Mouse (Mus musculus) kidney, postnatal 0 days (tissue): ENCODE measurements at regions not wholly inside any gene's neighbourhood (a gene's known extent, or its start where the extent isn't known, plus 50 kb on each side); places are given as distances from the start of the nearest gene placed in this dataset.

ENCODE experiments used
- ATAC-seq: fragments of 200-750 bp; cut with Nextera tagmentation; replicated peaks from 2 replicates; pipeline ENCODE4 v1.8.0; 2017; ENCODE audit warnings: low read depth, moderate number of reproducible peaks, moderate TSS enrichment, moderate library complexity; ENCODE audit not compliant: low FRiP score
- DNase-seq: peaks from one replicate; pipeline ENCODE4 v3.0.0-alpha.2; 2016; ENCODE audit warnings: low spot score
- H3K27ac ChIP-seq: fragments of 300-500 bp; sonication (generic); 2 replicates; pipeline ENCODE4 v1.5.1; 2014; ENCODE audit warnings: mild to moderate bottlenecking
- H3K27me3 ChIP-seq: fragments of 300-500 bp; sonication (generic); 2 replicates; pipeline ENCODE4 v1.6.1; 2014; ENCODE audit warnings: low read length, mixed read lengths; ENCODE audit not compliant: insufficient read depth
- H3K36me3 ChIP-seq: fragments of 300-500 bp; sonication (generic); 2 replicates; pipeline ENCODE4 v1.6.1; 2014; ENCODE audit warnings: low read length, mixed read lengths; ENCODE audit not compliant: insufficient read depth
- H3K4me1 ChIP-seq: fragments of 300-500 bp; sonication (generic); replicated peaks from 2 replicates; pipeline ENCODE4 v1.6.1; 2014; ENCODE audit warnings: antibody characterized with exemption, low read length, mixed read lengths; ENCODE audit not compliant: insufficient read depth
- H3K4me2 ChIP-seq: fragments of 300-500 bp; sonication (generic); 2 replicates; pipeline ENCODE4 v1.6.1; 2014; ENCODE audit warnings: mild to moderate bottlenecking, low read length, moderate library complexity, mixed read lengths
- H3K4me3 ChIP-seq: fragments of 300-500 bp; sonication (generic); replicated peaks from 2 replicates; pipeline ENCODE4 v1.5.1; 2014; ENCODE audit warnings: low read depth, low read length
- H3K9ac ChIP-seq: fragments of 300-500 bp; sonication (generic); 2 replicates; pipeline ENCODE4 v1.6.1; 2014; ENCODE audit warnings: low read depth, low read length
- H3K9me3 ChIP-seq: fragments of 300-500 bp; sonication (generic); replicated peaks from 2 replicates; pipeline ENCODE4 v1.6.1; 2016; ENCODE audit warnings: low read length, inconsistent platforms, mixed read lengths
- CTCF ChIP-seq: IDR thresholded peaks from 2 replicates; pipeline ENCODE4 v1.5.1; 2016; ENCODE audit warnings: antibody characterized with exemption, low read depth, mild to moderate bottlenecking, moderate library complexity
- WGBS: fragments of 180-500 bp; shearing (Covaris S2); extraction: QIAGEN DNeasy Blood & Tissue Kit; methylation state at CpG from one replicate; pipeline ENCODE4 v1.1.7; 2014; 5-methylcytosine and 5-hydroxymethylcytosine counted together

GRCm38 (mm10) chr1:61233476-61234297 lies 256.0 kb downstream of the Icos start:
- peak; percentile 16; the same call in 1 of the 2 replicates for TF ChIP-seq CTCF
- Histone ChIP-seq H3K27ac (no peak overlapping the region), H3K36me3 (no peaks in the 10 kb centered on the region), H3K9me3 (no peaks in the 10 kb centered on the region), H3K27me3 (no peaks in the 10 kb centered on the region), H3K4me2 (peak overlapping the region; percentile 48), H3K4me1 (0 out of 2 replicates have a peak, but pooled peaks cover 3% of the 10 kb centered on the region), H3K9ac (no peak overlapping the region), H3K4me3 (0 out of 2 replicates have a peak overlapping the region, but pooled peaks have one; percentile 6)
- DNase-seq (peak; percentile 65), ATAC-seq (peak; percentile 75; the same call in 1 of the 2 replicates)
- WGBS, result 10% methylated on average over 10 of the region's 10 CpGs

- no peak for TF ChIP-seq CTCF
- Histone ChIP-seq H3K9me3 (no peaks in the 10 kb centered on the region), H3K4me1 (0 out of 2 replicates have a peak, but pooled peaks cover 3% of the 10 kb centered on the region), H3K36me3 (no peaks in the 10 kb centered on the region), H3K27ac (no peak overlapping the region), H3K9ac (no peak overlapping the region), H3K27me3 (no peaks in the 10 kb centered on the region), H3K4me2 (peak overlapping the region; percentile 48), H3K4me3 (0 out of 2 replicates have a peak overlapping the region, but pooled peaks have one; percentile 6)
- WGBS, result 17% methylated on average over 1 of the region's 1 CpGs
- DNase-seq (no peak), ATAC-seq (no peak)
Measured at GRCm38 (mm10) chr1:61234298-61234682, 256.6 kb downstream of the Icos start.

GRCm38 (mm10) chr1:61236511-61236910 lies 258.8 kb downstream of the Icos start:
- WGBS, result 74% methylated on average over 2 of the region's 2 CpGs
- TF ChIP-seq CTCF, result no peak
- Histone ChIP-seq H3K9ac (no peak overlapping the region), H3K27me3 (no peaks in the 10 kb centered on the region), H3K27ac (no peak overlapping the region), H3K36me3 (no peaks in the 10 kb centered on the region), H3K4me3 (no peak overlapping the region), H3K9me3 (no peaks in the 10 kb centered on the region), H3K4me2 (no peak overlapping the region), H3K4me1 (0 out of 2 replicates have a peak, but pooled peaks cover 3% of the 10 kb centered on the region)
- DNase-seq (no peak), ATAC-seq (no peak)

- no peaks in the 10 kb centered on the region for H3K27me3 ChIP-seq
- 95% methylated on average over 3 of the region's 3 CpGs for WGBS
Measured at GRCm38 (mm10) chr1:61238668-61239067, 260.9 kb downstream of the Icos start.

GRCm38 (mm10) chr1:61257561-61257960 lies 279.8 kb downstream of the Icos start:
- Histone ChIP-seq H3K4me1 (no peaks in the 10 kb centered on the region), H3K9me3 (no peaks in the 10 kb centered on the region), H3K27ac (no peak overlapping the region), H3K27me3 (no peaks in the 10 kb centered on the region), H3K4me2 (no peak overlapping the region), H3K4me3 (no peak overlapping the region), H3K9ac (no peak overlapping the region), H3K36me3 (no peaks in the 10 kb centered on the region)
- no peak for DNase-seq
- ATAC-seq, result no peak
- TF ChIP-seq CTCF, result no peak

More at GRCm38 (mm10) chr1:61238668-61239067, 260.9 kb downstream of the Icos start:
- Histone ChIP-seq H3K4me2 (no peak overlapping the region), H3K9me3 (no peaks in the 10 kb centered on the region), H3K36me3 (no peaks in the 10 kb centered on the region), H3K4me1 (0 out of 2 replicates have a peak, but pooled peaks cover 3% of the 10 kb centered on the region), H3K9ac (no peak overlapping the region), H3K4me3 (no peak overlapping the region), H3K27ac (no peak overlapping the region)
- no peak for ATAC-seq
- no peak for TF ChIP-seq CTCF
- no peak for DNase-seq

- no peaks in the 10 kb centered on the region for H3K27me3 ChIP-seq
- H3K4me2 ChIP-seq, result no peak overlapping the region
- H3K36me3 ChIP-seq, result no peaks in the 10 kb centered on the region
- no peak for ATAC-seq
- TF ChIP-seq CTCF, result no peak
- no peak overlapping the region for H3K4me3 ChIP-seq
- H3K9ac ChIP-seq, result no peak overlapping the region
- H3K9me3 ChIP-seq, result no peaks in the 10 kb centered on the region
- DNase-seq, result no peak
- H3K4me1 ChIP-seq, result no peaks in the 10 kb centered on the region
- H3K27ac ChIP-seq, result no peak overlapping the region
- WGBS, result 35% methylated on average over 10 of the region's 10 CpGs
Measured at GRCm38 (mm10) chr1:61263466-61263865, 285.7 kb downstream of the Icos start.
